Mouse (Mus musculus) bone marrow, adult 2 months (tissue): ENCODE results near the gene Map1lc3a. TPM values are rescaled to one million over a fixed set of nuclear protein-coding genes. Genes with fewer than 3 reads are reported as not detected.

Experiments
- H3K27ac ChIP-seq: fragments of 200-500 bp; 2 replicates; pipeline ENCODE4 v1.5.1; 2012; ENCODE audit warnings: low read depth, mild to moderate bottlenecking, control low read depth, inconsistent platforms, low read length; ENCODE audit not compliant: control insufficient read depth, poor library complexity, insufficient read depth
- H3K4me1 ChIP-seq: fragments of 200-500 bp; 2 replicates; pipeline ENCODE4 v1.6.1; 2011; ENCODE audit warnings: low read length; ENCODE audit not compliant: control insufficient read depth, insufficient read depth
- H3K4me3 ChIP-seq: fragments of 200-500 bp; replicated peaks from 2 replicates; pipeline ENCODE3; 2011; ENCODE audit warnings: mild to moderate bottlenecking, low read depth, low read length, control low read depth; ENCODE audit not compliant: control insufficient read depth
- CTCF ChIP-seq: fragments of 200-500 bp; IDR thresholded peaks from 2 replicates; pipeline ENCODE4 v1.5.1; 2011; ENCODE audit warnings: low read length, control low read depth; ENCODE audit not compliant: control insufficient read depth, insufficient read depth
- POLR2A ChIP-seq: fragments of 200-500 bp; IDR thresholded peaks from 2 replicates; pipeline ENCODE4 v1.6.1; 2011; ENCODE audit warnings: low read depth, mild to moderate bottlenecking, control low read depth, low read length, borderline replicate concordance; ENCODE audit not compliant: control insufficient read depth
- WGBS: fragments of 180-500 bp; shearing (Covaris S2); methylation state at CpG from one replicate; pipeline ENCODE4 v1.1.7; 2018; 5-methylcytosine and 5-hydroxymethylcytosine counted together
- polyA plus RNA-seq: library from polyadenylated mRNA; stranded (reverse); fragments of >200 nt; gene quantifications from 2 replicates; pipeline ENCODE4 v1.2.4, GENCODE M21; 2011; ENCODE audit warnings: low replicate concordance; ENCODE audit not compliant: missing spikeins, insufficient read depth, insufficient read length

Gene Map1lc3a
- polyA plus RNA-seq, 1 experiment = 41.2 TPM

DNA sequence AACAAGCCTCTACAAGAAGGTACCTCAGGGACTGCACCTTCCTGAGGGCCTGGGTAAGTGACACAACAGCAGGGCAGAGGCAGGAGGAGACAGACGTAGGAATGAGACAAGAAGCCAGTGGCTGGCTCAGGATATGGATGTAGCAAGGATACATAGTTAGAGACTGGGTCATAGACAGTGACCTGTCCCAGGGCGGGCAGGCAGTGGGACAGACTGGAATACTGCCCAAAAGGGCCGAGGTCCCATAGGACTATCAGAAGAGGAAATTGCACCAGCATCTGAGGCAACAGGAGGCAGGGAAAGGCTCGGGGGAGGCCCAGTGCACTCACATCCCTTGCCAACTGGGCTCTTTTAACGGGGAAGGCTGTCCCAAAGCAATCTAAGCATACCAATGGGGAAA is 44.5 kb downstream of the Map1lc3a start:
- TF ChIP-seq POLR2A = no peak
- TF ChIP-seq CTCF = no peak
- Histone ChIP-seq H3K4me1 (peaks cover 2% of the 10 kb centered on the region; the same call in 1 of the 2 replicates), H3K4me3 (no peak overlapping the region), H3K27ac (no peak overlapping the region)
- WGBS = 39% methylated on average over 5 of the region's 5 CpGs

DNA sequence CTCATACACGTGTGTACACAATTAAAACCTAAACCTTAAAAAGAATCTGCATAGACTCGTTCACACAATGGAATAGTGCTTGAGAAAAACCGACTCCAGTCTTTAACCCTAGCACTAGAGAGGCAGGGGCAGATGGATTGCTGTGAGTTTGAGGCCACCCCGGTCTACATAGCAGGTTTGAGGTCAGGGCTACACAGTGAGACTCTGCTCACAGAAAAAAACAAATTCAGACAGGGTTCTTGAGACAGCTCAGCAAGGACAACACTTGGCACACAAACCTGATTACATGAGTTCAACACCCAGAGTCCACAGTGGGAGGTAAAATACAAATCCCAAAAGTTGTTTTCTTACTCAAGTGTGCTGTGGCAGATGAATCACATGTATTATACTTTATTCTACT is 49.9 kb downstream of the Map1lc3a start:
- H3K4me3 ChIP-seq = no peak overlapping the region
- H3K4me1 ChIP-seq = no peaks in the 10 kb centered on the region; the same call in 1 of the 2 replicates
- no peak for TF ChIP-seq CTCF
- no peak for TF ChIP-seq POLR2A
- 80% methylated on average over 4 of the region's 4 CpGs for WGBS
- H3K27ac ChIP-seq = no peak overlapping the region

Other genes with a start within 250 kb of the Map1lc3a start
- 11.7 and 18.5 TPM in 2 replicates for gene Ahcy, start 201.8 kb upstream of the Map1lc3a start, polyA plus RNA-seq
- 12.4 and 21.0 TPM in 2 replicates for gene Itch, start 142.8 kb upstream of the Map1lc3a start, polyA plus RNA-seq
- 89.3 and 102 TPM in 2 replicates for gene Dynlrb1, start 39.8 kb upstream of the Map1lc3a start, polyA plus RNA-seq
- 13.5 and 14.6 TPM in 2 replicates for gene Pigu, start 81.1 kb downstream of the Map1lc3a start, polyA plus RNA-seq
- 15.1 and 17.4 TPM in 2 replicates for gene Trp53inp2, start 104.8 kb downstream of the Map1lc3a start, polyA plus RNA-seq
- gene Ncoa6, start 197.6 kb downstream of the Map1lc3a start, polyA plus RNA-seq = 18.1 and 35.1 TPM in 2 replicates
- gene Acss2, start 241.7 kb downstream of the Map1lc3a start, polyA plus RNA-seq = 12.4 and 13.9 TPM in 2 replicates
- 2.3 TPM in 1 of 2 replicates, not detected in the other for gene Ggt7, start 241.9 kb downstream of the Map1lc3a start, polyA plus RNA-seq